Mouse (Mus musculus): ENCODE data around the gene Rfc5.
"Not testable (repeated sequence)": the region's sequence is repeated elsewhere in the genome, so short reads cannot be mapped to it uniquely, and the experiment has no call there.

The Rfc5 gene

DNA sequence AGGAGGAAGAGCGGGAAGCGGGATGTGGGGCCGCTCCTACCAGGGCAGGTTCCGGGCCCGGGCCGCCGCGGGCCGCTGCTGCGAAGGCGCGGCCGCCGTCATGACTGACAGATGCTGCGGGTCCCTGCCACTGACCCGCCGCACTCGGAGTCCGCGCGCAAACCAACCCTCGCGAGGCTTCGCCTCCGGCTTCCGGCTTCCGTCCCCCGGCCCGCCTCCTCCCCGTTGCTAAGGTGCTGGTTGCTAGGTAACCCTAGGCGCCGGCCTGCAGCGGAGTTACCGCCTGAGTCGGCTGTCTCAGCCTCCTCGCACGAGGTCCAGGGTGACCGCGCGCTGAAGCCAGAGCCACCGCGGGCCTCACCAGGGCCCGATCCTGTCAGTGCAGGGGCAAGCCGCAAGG lies at the start of gene Rfc5:
Rfc5 (minus strand) TSS at position 171 of the 400 bp plus-strand sequence.
- in situ Hi-C loops (cut with MboI, MseI) = no loop called here

GRCm38 (mm10) chr5:117433501-117433900 lies 44.7 kb upstream of the Rfc5 start:
- in situ Hi-C loops (cut with MboI, MseI) = not testable (repeated sequence)

DNA sequence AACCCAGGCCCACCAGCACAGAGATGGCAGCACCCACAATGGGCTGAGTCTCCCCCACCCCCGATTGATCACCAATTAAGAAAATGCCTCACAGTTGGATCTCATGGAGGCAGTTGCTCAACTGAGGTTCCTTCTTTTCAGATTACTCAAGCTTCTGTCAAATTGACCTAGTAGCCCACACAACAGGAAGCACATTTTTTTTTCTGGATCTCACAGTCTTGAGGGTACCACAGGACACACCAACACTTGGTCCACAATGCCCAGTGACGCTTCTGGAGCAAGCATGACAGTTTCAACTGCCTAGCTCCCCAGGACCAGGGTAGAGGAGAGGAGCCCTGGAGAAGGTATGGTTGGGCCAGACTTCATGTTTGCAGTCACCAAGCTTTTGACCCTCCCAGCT lies 28.6 kb upstream of the Rfc5 start:
- in situ Hi-C loops (cut with MboI, MseI) = no loop called here

- in situ Hi-C loops (cut with MboI, MseI) = no loop called here
Measured at GRCm38 (mm10) chr5:117415011-117415912, 26.4 kb upstream of the Rfc5 start.

DNA sequence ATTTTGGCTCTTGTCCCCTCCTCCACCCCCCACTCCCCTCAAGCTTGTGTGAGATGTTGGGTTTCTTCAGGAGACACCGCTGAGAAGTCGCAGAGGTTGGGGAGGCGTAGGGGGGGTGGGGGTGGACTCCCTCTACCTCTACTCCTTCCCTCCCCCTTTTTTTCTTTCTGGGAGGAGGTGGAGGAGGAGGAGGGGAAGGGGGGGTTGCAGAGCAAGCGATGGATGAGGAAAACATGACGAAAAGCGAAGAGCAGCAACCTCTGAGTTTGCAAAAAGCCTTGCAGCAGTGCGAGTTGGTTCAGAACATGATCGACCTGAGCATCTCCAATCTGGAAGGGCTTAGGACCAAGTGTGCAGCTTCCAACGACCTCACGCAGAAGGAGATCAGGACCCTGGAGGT lies 25.8 kb upstream of the Rfc5 start:
- in situ Hi-C loops (cut with MboI, MseI) = no loop called here

DNA sequence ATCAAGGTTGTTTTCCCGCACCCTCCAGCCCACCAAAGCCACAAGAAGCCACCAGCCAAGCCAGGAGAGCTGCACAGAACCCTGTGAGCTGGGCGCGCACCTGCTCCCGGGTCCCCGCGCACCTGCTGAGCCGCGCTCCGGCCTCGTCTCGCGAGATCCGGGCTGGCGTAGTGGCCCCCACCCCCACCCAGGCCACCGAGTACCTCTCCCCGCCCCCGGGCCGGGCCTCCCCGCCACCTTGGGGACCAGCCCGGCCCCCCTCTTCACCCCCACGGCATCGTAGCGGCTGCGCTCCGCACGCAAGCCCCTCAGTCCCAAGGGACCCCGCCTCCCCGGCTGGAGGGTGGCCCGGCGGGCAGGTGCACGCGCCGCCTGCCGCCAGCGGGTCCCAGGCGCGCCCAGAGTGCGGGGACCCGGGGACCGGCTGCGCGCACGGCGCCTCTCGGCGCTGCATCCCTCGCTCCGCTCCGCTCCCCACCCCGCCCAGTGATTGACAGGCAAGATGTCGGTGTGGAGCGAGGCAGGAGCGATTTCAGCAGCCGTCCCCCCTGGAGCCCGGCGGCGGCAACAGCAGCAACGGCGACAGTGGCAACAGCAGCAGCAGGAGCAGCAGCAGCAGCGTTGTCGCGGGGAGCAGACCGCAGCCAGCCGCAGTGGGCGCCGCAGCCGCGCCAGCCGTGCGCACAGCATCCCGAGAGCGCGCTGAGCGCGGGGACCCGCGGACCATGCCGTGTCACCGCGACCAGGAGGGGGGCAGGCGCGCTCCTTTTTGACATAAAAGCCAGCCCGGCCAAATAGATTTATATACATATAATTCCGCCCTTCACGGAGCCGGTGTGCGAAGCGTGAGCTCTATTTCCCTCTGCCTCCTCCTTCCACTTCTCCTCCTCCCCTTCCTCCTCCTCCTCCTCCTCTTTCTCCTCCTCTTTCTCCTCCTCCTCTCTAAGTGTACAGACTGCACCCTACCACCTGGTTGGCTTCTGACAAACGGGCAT lies 25.0 kb upstream of the Rfc5 start, which contains the start of gene Ksr2:
Ksr2 (plus strand) TSS at position 494 of the 995 bp plus-strand sequence.
- in situ Hi-C loops (cut with MboI, MseI) = no loop called here

- in situ Hi-C loops (cut with MboI, MseI) = no loop called here
Measured at GRCm38 (mm10) chr5:117409369-117409768, 20.5 kb upstream of the Rfc5 start.

- in situ Hi-C loops (cut with MboI, MseI) = no loop called here
Measured at GRCm38 (mm10) chr5:117408216-117408615, 19.4 kb upstream of the Rfc5 start.

- in situ Hi-C loops (cut with MboI, MseI) = not testable (repeated sequence)
Measured at GRCm38 (mm10) chr5:117404671-117405070, 15.8 kb upstream of the Rfc5 start.

DNA sequence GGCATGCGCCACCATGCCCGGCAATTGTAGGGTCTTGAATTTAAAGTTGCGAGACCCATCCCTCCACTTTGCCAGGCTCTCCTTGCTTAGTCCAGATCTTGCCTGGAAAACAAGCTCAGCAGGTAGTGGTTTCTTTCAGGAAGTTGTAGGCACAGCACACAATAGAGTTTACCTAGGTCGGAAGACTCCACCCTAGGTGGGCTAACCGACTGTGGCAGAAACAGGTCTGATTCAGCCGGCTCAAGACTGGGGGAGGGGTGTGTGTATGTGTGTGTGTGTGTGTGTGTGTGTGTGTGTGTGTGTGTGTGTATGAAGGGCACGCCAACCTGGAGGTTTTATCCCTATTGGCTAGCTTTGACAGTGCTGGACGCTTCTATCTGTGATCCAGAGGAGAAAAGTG lies 14.8 kb upstream of the Rfc5 start:
- in situ Hi-C loops (cut with MboI, MseI) = no loop called here

- in situ Hi-C loops (cut with MboI, MseI) = loop anchor here (5.0 kb wide), 1 partner anchor 87 kb away; no protein-coding TSS in a partner anchor
Measured at GRCm38 (mm10) chr5:117399281-117399680, 10.4 kb upstream of the Rfc5 start.

DNA sequence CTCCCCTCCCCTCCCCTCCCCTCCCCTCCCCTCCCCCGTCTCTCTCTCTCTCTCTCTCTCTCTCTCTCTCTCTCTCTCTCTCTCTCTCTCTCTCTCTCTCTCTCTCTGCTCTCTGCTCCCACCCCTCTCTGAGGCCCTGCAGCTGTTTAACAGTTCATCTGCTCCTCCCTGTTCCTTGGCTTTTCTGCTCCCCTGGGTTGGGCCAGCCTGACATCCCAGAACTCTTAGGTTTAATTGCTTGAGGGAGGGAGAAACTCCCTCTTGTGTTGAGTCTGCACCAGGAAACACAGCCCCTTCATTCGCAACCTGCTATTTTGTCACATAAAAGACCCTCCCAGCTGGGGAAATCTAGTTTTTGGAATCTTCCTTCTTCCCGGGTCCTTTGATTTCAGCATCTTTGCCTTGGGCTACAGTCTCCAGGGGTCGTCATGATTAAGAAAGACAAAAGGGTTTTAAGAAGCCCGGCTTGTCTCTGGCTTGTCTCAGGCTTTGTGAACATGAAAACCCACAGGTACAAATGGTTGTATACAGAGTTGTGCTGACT lies 9.2 kb upstream of the Rfc5 start:
- in situ Hi-C loops (cut with MboI, MseI) = loop anchor here (5.0 kb wide), 1 partner anchor 86 kb away; no protein-coding TSS in a partner anchor

DNA sequence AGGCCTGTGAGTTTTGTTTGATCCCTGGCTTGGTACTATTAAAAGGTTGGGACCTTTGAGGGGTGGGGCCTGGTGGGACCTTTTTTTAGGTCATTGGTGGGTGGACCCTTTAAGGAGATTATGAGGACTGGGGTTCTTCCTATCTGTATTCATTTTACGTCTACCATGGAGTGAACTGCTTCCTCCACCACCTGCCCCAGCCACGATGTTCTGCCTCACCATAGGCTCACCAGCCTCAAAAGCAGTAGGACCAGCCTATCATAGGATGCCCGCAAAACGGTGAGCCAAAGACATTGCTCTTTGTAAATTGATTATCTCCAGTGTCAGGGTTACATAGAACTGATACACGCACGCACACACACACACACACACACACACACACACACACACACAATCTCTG lies 8.5 kb upstream of the Rfc5 start:
- in situ Hi-C loops (cut with MboI, MseI) = loop anchor here (5.0 kb wide), 1 partner anchor 85 kb away; no protein-coding TSS in a partner anchor

- in situ Hi-C loops (cut with MboI, MseI) = loop anchor here (5.0 kb wide), 1 partner anchor 84 kb away; no protein-coding TSS in a partner anchor
Measured at GRCm38 (mm10) chr5:117396596-117397014, 7.8 kb upstream of the Rfc5 start.

DNA sequence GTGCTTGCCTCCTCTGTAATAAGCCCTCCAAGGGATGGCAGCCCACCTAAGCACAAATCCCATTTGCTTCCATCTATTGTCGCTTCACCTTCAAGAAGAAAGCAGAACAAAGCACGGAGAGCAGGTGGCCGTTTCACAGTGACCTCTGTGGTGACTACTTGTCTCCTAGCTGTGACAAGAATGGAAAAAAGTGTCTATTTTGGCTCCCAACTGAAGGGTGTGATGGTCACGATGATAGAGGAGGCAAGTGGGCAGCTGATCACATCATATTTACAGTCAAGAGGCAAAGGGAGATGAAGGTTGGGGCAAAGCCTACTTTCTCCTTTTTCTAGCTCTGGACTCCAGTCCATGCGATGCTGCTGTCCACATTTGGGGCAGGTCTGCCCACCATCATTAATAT lies 7.0 kb upstream of the Rfc5 start:
- in situ Hi-C loops (cut with MboI, MseI) = loop anchor here (5.0 kb wide), 1 partner anchor 84 kb away; no protein-coding TSS in a partner anchor

DNA sequence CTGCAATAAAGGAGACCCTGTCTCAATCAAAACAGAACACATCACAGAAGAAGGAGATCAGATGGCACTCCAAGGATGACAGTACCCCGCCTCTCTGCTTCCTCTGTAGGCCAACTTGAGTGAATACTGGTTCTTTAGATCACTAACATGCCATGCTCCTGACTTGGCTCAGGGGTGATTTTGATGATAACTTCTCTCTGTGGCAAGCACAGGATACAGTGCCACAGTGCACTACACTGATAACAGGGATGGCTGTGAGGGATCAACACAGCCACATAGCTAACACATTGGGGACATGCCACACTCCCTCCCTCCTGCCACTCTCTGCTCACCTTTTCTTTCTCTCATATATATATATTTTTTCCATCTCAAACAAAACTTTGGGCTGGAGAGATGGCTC lies 2.0 kb upstream of the Rfc5 start:
- in situ Hi-C loops (cut with MboI, MseI) = no loop called here

- in situ Hi-C loops (cut with MboI, MseI) = no loop called here
Measured at GRCm38 (mm10) chr5:117388296-117388751, 523 bp downstream of the Rfc5 start.

DNA sequence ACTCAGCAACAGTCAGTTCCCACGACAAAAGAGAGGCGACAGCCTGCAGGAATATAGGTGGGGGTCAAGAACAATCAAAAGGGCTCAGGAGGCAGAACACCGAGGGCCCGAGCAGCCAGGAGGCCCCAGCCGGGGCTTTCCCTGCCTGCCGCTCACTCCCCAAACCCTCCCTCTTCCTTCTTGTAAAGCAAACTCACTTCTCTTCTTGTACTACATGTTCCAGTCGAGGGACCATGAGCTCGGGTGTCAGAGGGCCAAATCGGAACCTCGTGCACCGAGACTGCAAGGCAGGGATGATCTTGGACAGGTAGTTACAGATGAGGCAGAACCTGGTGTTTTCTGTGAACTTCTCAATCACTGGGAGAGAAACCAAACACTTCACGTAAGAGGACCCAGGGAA lies 5.6 kb downstream of the Rfc5 start:
- in situ Hi-C loops (cut with MboI, MseI) = no loop called here

- in situ Hi-C loops (cut with MboI, MseI) = no loop called here
Measured at GRCm38 (mm10) chr5:117381785-117382184, 7.1 kb downstream of the Rfc5 start.

GRCm38 (mm10) chr5:117380199-117380598 lies 8.6 kb downstream of the Rfc5 start:
- in situ Hi-C loops (cut with MboI, MseI) = no loop called here

DNA sequence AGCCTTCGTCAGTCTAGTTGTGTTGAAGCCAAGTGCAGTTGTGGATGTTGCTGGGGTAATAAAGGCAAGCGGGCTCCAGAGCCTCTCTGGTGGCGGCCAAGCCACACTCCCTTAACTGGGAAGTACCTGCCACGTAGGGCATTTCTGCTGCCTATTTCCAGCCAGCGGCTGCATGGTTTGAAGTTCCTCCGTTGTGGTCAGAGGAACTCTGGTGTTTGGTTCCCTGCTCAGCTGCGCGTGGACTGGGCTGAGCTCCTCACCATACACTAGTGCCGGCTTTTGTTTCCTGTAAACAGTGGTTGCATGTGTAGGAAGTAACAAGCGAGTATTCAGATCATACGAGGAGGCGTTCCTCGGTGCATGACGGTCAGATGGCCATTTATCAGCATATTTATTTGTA lies 11.1 kb downstream of the Rfc5 start:
- in situ Hi-C loops (cut with MboI, MseI) = not testable (repeated sequence)
